Mouse (Mus musculus): Measurements from ENCODE around the gene Thsd4.

DNA sequence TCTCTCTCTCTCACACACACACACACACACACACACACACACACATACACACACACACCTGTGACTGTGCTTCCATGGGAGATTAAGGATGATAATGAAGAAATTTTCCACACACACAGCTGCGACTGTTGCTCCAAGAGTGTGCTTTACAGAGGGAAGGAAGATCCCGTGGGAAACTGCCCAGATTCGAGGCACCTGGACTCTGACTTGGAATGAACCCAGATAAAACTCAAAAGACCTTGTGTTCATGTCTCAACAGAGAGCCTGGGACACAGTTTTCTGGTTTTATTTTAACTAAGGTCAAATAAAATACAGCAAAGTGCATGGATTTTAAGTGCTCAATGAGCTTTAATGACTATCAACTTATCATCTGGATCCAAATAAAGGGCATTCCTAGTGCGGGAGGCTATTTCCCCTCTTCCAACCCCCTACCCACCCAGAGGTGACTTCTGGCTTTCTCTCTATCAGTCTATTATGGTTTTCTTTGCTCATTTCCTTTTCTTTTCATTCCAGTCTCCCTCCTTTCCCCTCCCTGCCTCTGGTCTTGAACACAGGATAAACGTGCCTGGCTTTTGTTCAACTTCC, 579.3 kb downstream of the Thsd4 start:
- TF ChIP-seq FLI1 (IDR thresholded peaks at IDR 0.05; ENCODE audit: low read length) (no peak), GATA1 (IDR thresholded peaks at IDR 0.05; ENCODE audit: borderline replicate concordance, low read length) (no peak)
